Mouse (Mus musculus) adrenal gland, postnatal 10 days (tissue): ENCODE data around the gene Ifi214. TPM values are rescaled to one million over a fixed set of nuclear protein-coding genes. Genes with fewer than 3 reads are reported as not detected.
"Not testable (repeated sequence)": the region's sequence is repeated elsewhere in the genome, so short reads cannot be mapped to it uniquely, and the experiment has no call there.

Source experiments
- DNase-seq: peaks from one replicate; pipeline ENCODE4 v3.0.0; 2021; ENCODE audit warnings: mixed read lengths
- long read RNA-seq, 2 experiments: library from polyadenylated mRNA; stranded (forward); transcript quantifications; one replicate each; pipeline ENCODE4 v2.0.0; 2021
- microRNA-seq: library from miRNA; unstranded; fragments of <30 nt; microRNA quantifications from one replicate; pipeline ENCODE4 v1.2.0, GENCODE M21; 2021
- total RNA-seq, 2 experiments: library from RNA; stranded (reverse); gene quantifications; 2 replicates each; pipeline ENCODE4 v1.2.3; 2021

Gene Ifi214
- under 1 TPM; 0.12 to 0.36 TPM for total RNA-seq
- long read RNA-seq, experiment 1: 0 reads
- long read RNA-seq, experiment 2: 0 reads

- not testable (repeated sequence) for DNase-seq
These were observed at the start of gene Ifi214 for GRCm38 (mm10) chr1:173535791-173536190. TSS of gene Ifi214 (minus strand) at chr1:173535957.

GRCm38 (mm10) chr1:173579921-173580585, 44.3 kb upstream of the Ifi214 start:
- DNase-seq: no peak

GRCm38 (mm10) chr1:173579079-173579478, 43.3 kb upstream of the Ifi214 start:
- DNase-seq: no peak

DNA sequence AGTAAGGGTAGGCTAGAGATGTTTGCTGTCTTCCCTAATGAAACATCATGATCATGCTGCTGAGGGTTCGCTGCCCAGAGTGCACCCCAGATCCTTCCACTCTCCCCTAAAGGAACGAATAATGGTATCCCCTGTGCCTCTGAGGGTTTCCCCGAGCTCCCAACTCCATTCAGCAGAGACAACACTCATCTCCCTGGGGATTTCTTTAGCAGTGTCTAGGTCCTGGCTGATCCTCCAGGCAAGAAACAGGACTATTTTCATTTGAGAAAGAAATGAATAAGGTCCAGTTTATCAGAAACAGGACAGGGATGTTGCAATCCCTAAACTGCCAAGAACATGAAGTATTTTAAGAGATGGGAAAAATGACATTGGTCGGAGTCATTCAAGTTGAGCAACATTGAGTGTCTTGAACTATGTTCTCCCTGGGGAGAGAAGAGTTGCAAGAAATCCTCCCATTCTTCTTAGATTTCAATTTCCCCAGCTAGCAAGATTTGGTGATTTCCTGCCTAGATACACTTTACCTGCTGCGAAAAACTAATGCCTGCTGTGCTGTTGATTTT, 14.8 kb upstream of the Ifi214 start:
- DNase-seq: not testable (repeated sequence)

- not testable (repeated sequence) for DNase-seq
These were observed 13.0 kb upstream of the Ifi214 start for GRCm38 (mm10) chr1:173548798-173549197.

- DNase-seq: no peak
These were observed 14.3 kb downstream of the Ifi214 start for GRCm38 (mm10) chr1:173521452-173521851.

- not testable (repeated sequence) for DNase-seq
These were observed 25.2 kb downstream of the Ifi214 start for GRCm38 (mm10) chr1:173510595-173510994.

DNA sequence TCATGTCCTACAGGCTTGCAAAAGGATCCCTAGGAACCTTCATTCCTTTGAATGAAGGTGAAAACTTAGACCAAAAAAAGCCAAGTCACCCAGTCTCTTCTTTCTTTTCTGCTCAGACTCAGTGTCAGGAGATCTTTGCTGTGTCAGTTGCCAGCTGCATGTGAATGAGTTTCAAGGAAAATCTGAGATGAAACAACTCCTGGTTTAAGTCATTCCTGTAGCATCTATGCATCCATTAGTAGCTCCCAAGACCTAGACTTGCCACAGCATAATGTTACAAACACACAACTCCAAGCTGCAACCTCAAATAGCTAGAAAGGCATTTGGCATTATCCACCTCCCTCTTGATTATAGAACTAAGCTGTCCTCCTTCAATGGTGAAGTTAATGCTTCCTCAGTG, 44.3 kb downstream of the Ifi214 start:
- not testable (repeated sequence) for DNase-seq

DNA sequence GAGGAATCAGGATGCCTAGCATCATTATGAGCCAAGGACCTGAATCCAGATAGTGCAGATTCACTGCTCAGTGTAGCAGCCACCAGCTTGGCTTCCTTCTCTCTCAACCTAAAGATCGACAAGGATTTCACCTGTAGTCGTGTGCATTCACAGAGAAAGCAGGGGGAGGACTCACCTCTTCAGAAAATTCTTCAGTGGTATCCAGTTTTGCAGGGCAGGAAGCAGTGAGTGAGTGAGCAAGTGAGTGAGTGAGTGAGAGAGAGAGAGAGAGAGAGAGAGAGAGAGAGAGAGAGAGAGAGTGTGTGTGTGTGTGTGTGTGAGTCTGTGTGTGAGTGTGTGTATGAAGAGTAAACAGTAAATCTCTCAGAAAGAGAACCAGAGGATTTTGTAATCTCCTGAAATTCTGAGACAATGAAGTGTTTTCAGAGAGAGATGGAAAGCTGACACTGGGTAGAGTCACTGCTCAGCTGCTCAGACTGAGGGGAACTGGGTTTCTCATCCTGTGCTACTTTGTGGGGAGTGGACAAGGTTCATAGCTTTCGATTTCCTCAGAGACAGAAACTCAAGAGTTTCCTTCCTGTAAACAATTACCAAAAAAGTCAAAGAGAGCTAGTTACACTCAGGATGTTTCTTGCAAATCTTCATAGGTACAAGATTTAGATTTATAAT, 44.8 kb downstream of the Ifi214 start, which contains the start of gene Ifi206:
Gene Ifi206, minus strand, starts transcription at position 230 of the 669 bp plus-strand sequence.
- not testable (repeated sequence) for DNase-seq

DNA sequence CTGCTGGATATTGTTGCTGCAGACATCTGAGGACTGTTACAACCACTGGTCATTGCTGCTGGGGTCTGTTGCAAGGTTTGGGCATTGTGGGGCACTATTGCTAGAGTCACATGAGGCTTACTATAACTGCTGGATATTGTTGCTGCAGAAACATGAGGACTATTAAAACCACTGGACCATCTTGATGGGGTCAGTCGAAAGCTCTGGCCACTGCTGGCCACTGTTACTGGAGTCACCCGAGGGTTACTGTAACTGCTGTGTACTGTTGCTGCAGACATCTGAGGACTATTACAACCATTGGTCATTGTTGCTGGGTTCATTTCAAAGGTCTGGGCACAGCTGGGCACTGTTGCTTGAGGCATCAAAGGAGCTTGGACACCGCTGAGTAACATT, 54.6 kb downstream of the Ifi214 start:
- DNase-seq: not testable (repeated sequence)

- DNase-seq: not testable (repeated sequence)
These were observed 55.2 kb downstream of the Ifi214 start for GRCm38 (mm10) chr1:173480399-173481181.

Small RNA genes lying within 50 kb of the gene (microRNA-seq; reads per million reads assigned to microRNA genes)
- not detected for gene Gm44481

Other genes starting within 250 kb of the Ifi214 start
- 1 to 10 TPM; 4.5 to 5.5 TPM for gene Ackr1, start 202.2 kb downstream of the Ifi214 start, total RNA-seq
- gene Aim2, start 185.1 kb downstream of the Ifi214 start, total RNA-seq: 1 to 10 TPM; 3.4 to 5.1 TPM
- gene Cadm3, start 168.3 kb downstream of the Ifi214 start, total RNA-seq: 10 to 100 TPM; 13.5 to 19.4 TPM
- gene Ifi206, start 44.9 kb downstream of the Ifi214 start, total RNA-seq: under 1 TPM; 0.54 to 0.82 TPM
- gene Ifi213, start 63.3 kb upstream of the Ifi214 start, total RNA-seq: 1 to 10 TPM in 1 of 2 experiments, under 1 TPM in 1; 0.54 to 1.0 TPM
- 1 to 10 TPM; 1.8 TPM for gene Ifi209, start 95.0 kb upstream of the Ifi214 start, total RNA-seq
- gene Ifi208, start 137.7 kb upstream of the Ifi214 start, total RNA-seq: 1 to 10 TPM in 1 of 2 experiments, under 1 TPM in 1; 0.75 to 1.1 TPM
- 1 to 10 TPM; 2.2 to 4.5 TPM for gene Ifi207, start 205.8 kb upstream of the Ifi214 start, total RNA-seq
- gene Ifi204, start 231.0 kb upstream of the Ifi214 start, total RNA-seq: 1 to 10 TPM; 2.8 to 4.9 TPM